Mouse (Mus musculus) lung, adult 2 months (tissue): ENCODE data around the gene Trim17.

Source experiments
- CTCF ChIP-seq: fragments of 200-500 bp; IDR thresholded peaks from 2 replicates; pipeline ENCODE4 v1.5.1; 2011; ENCODE audit warnings: mild to moderate bottlenecking, low read length, control low read depth; ENCODE audit not compliant: insufficient read depth
- POLR2A ChIP-seq: fragments of 200-500 bp; IDR thresholded peaks from 2 replicates; pipeline ENCODE4 v1.6.1; 2011; ENCODE audit warnings: low read depth, mild to moderate bottlenecking, control low read depth, low read length, borderline replicate concordance; ENCODE audit errors: extremely low read depth

DNA sequence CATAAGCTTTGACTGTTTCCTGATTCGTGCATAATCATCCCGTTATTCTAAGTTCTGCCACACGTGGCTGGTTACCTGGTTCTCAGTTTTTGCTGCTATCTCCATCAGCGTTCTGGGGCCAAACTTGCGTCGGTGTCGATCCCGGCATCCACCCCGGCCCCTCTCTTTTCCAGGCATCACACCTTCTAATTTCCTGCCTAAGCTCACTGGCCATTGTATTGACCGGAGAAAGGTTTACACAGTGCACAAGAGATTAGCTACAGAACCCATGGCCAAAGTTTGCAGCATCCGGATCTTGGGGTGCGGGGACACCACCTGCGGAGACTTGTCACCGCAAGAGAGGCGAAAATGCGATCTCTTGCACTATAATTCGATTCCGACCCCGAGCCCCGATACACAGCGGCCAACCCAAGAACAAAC, 23.1 kb downstream of the Trim17 start:
- no peak for TF ChIP-seq POLR2A
- TF ChIP-seq CTCF: no peak
